Mouse (Mus musculus): ENCODE measurements around the gene Ppm1h. TPM values are rescaled to one million over a fixed set of nuclear protein-coding genes. Genes with fewer than 3 reads are reported as not detected.

Gene Ppm1h
- total and polyA plus RNA-seq, 3 experiments, result 1.2 to 1.3 (median 1.3) TPM

DNA sequence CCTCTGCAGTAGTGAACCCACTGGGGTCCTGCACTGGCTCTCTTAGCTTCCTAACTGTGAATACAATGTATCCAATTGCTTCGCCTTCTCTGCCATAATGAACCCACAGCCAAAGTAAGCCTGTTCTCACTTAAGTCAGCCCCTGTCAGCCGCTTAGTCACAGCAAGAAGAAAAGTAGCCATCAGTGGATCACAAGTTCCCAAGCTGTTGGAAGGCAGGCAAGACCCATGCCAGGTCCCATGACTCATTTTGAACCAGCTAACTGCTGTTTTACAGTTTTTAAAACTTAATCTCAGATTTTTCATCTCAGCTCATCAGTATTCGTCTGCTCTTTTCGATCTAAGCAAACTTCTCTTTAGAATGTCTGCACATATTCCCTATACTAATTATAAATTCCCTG, 61.6 kb downstream of the Ppm1h start:
- Histone ChIP-seq H3K27ac (ENCODE audit: insufficient read depth, low read depth) (no peak overlapping the region), H3K9ac (ENCODE audit: insufficient read depth, low read depth) (no peak overlapping the region)
- dilution Hi-C loops (cut with MboI; ENCODE audit: extremely low pct_ligation_motif_present, extremely low pct_unique_long_range_greater_than_20kb, low sequenced_read_pairs), result no loop called here

GRCm38 (mm10) chr10:122741191-122741590, 62.6 kb downstream of the Ppm1h start:
- no peak overlapping the region for H3K27ac ChIP-seq (ENCODE audit: insufficient read depth, low read depth)
- H3K4me3 ChIP-seq (replicated peaks in 1 of 3; ENCODE audit: low read depth in 2 of 3, low read length in 2 of 3, poor library complexity in 1 of 3), result no peak overlapping the region
- no peak for DNase-seq (ENCODE audit: extremely low read depth)
- H3K4me2 ChIP-seq (ENCODE audit: insufficient read depth, low read depth, poor library complexity, severe bottlenecking), result no peak overlapping the region
- dilution Hi-C loops (cut with MboI; ENCODE audit: extremely low pct_ligation_motif_present, extremely low pct_unique_long_range_greater_than_20kb, low sequenced_read_pairs), result no loop called here
- no peaks in the 10 kb centered on the region for H3K79me2 ChIP-seq (replicated peaks; ENCODE audit: control insufficient read depth, extremely low read depth, insufficient read depth, poor library complexity, severe bottlenecking)
- H3K4me1 ChIP-seq (ENCODE audit: control insufficient read depth in 1 of 2, insufficient read depth in 2 of 2), result peaks cover 15 to 36% of the 10 kb centered on the region in 2 experiments
- H3K36me3 ChIP-seq (replicated peaks in 1 of 2; ENCODE audit: control insufficient read depth in 1 of 2, insufficient read depth in 1 of 2, low read length in 1 of 2), result no peaks in the 10 kb centered on the region
- no peaks in the 10 kb centered on the region for H3K27me3 ChIP-seq (replicated peaks)
- H3K9me3 ChIP-seq (replicated peaks; ENCODE audit: low read length), result no peaks in the 10 kb centered on the region
- in situ Hi-C loops (cut with MboI; ENCODE audit: low pct_ligation_motif_present, low pct_unique_long_range_greater_than_20kb, low sequenced_read_pairs), result no loop called here
- no peak overlapping the region for H3K9ac ChIP-seq (ENCODE audit: insufficient read depth, low read depth)
- TF ChIP-seq TBP (conservative IDR thresholded peaks at IDR 0.05; ENCODE audit: low read depth, low read length) (no peak), MEF2A (IDR thresholded peaks at IDR 0.05; ENCODE audit: borderline replicate concordance, low read depth, low read length) (no peak), MYC (IDR thresholded peaks at IDR 0.05; ENCODE audit: low read depth, low read length) (no peak), SMC3 (IDR thresholded peaks at IDR 0.05; ENCODE audit: low read depth, low read length) (no peak), POLR2AphosphoS2 (IDR thresholded peaks at IDR 0.05; ENCODE audit: low read depth, low read length) (no peak), JUND (conservative IDR thresholded peaks at IDR 0.05; ENCODE audit: low read depth, low read length) (no peak), CHD2 (IDR thresholded peaks at IDR 0.05; ENCODE audit: low read length) (no peak), ZMIZ1 (IDR thresholded peaks at IDR 0.05; ENCODE audit: low read depth, low read length) (no peak), E2F4 (IDR thresholded peaks at IDR 0.05; ENCODE audit: insufficient replicate concordance, low read depth, low read length) (no peak), POLR2A (IDR thresholded peaks at IDR 0.05; ENCODE audit: low read depth, low read length) (no peak), ELF1 (IDR thresholded peaks at IDR 0.05; ENCODE audit: low read depth, low read length) (no peak), MXI1 (IDR thresholded peaks at IDR 0.05; ENCODE audit: low read depth, low read length) (no peak), USF1 (IDR thresholded peaks at IDR 0.05; ENCODE audit: low read depth, low read length) (no peak), GABPA (IDR thresholded peaks at IDR 0.05; ENCODE audit: insufficient replicate concordance, low read depth, low read length) (no peak), HCFC1 (IDR thresholded peaks at IDR 0.05; ENCODE audit: low read depth, low read length) (no peak), SIN3A (IDR thresholded peaks at IDR 0.05; ENCODE audit: low read length) (no peak), RAD21 (IDR thresholded peaks at IDR 0.05; ENCODE audit: low read depth, low read length) (no peak), CHD1 (IDR thresholded peaks at IDR 0.05; ENCODE audit: low read depth, low read length) (no peak), CTCF (conservative IDR thresholded peaks at IDR 0.05 in 1 of 2, IDR thresholded peaks at IDR 0.05 in 1 of 2; ENCODE audit: low read depth in 2 of 2, low read length in 2 of 2) (no peak)

More for the DNA sequence above, 61.6 kb downstream of the Ppm1h start:
- in situ Hi-C loops (cut with MboI; ENCODE audit: low pct_ligation_motif_present, low pct_unique_long_range_greater_than_20kb, low sequenced_read_pairs), result no loop called here
- DNase-seq (ENCODE audit: extremely low read depth), result no peak
- Histone ChIP-seq H3K4me3 (replicated peaks in 1 of 3; ENCODE audit: low read depth in 2 of 3, low read length in 2 of 3, poor library complexity in 1 of 3) (no peak overlapping the region), H3K4me2 (ENCODE audit: insufficient read depth, low read depth, poor library complexity, severe bottlenecking) (no peak overlapping the region), H3K9me3 (replicated peaks; ENCODE audit: low read length) (no peaks in the 10 kb centered on the region), H3K4me1 (ENCODE audit: control insufficient read depth in 1 of 2, insufficient read depth in 2 of 2) (peaks cover 15 to 38% of the 10 kb centered on the region in 2 experiments), H3K36me3 (replicated peaks in 1 of 2; ENCODE audit: control insufficient read depth in 1 of 2, insufficient read depth in 1 of 2, low read length in 1 of 2) (no peaks in the 10 kb centered on the region), H3K79me2 (replicated peaks; ENCODE audit: control insufficient read depth, extremely low read depth, insufficient read depth, poor library complexity, severe bottlenecking) (no peaks in the 10 kb centered on the region), H3K27me3 (replicated peaks) (no peaks in the 10 kb centered on the region)
- TF ChIP-seq NELFE (IDR thresholded peaks at IDR 0.05; ENCODE audit: low read depth, low read length) (no peak), MAZ (IDR thresholded peaks at IDR 0.05; ENCODE audit: low read depth, low read length) (no peak), SIN3A (IDR thresholded peaks at IDR 0.05; ENCODE audit: low read length) (no peak), BHLHE40 (IDR thresholded peaks at IDR 0.05; ENCODE audit: low read depth, low read length) (no peak), USF2 (conservative IDR thresholded peaks at IDR 0.05; ENCODE audit: low read depth, low read length) (no peak), E2F4 (IDR thresholded peaks at IDR 0.05; ENCODE audit: insufficient replicate concordance, low read depth, low read length) (no peak), TCF12 (IDR thresholded peaks at IDR 0.05; ENCODE audit: low read depth, low read length) (no peak), JUND (conservative IDR thresholded peaks at IDR 0.05; ENCODE audit: low read depth, low read length) (no peak), KAT2A (IDR thresholded peaks at IDR 0.05; ENCODE audit: insufficient replicate concordance, low read length) (no peak), RAD21 (IDR thresholded peaks at IDR 0.05; ENCODE audit: low read depth, low read length) (no peak), POLR2AphosphoS2 (IDR thresholded peaks at IDR 0.05; ENCODE audit: low read depth, low read length) (no peak), SMC3 (IDR thresholded peaks at IDR 0.05; ENCODE audit: low read depth, low read length) (no peak), CTCF (conservative IDR thresholded peaks at IDR 0.05 in 1 of 2, IDR thresholded peaks at IDR 0.05 in 1 of 2; ENCODE audit: low read depth in 2 of 2, low read length in 2 of 2) (no peak), MAFK (IDR thresholded peaks at IDR 0.05; ENCODE audit: insufficient replicate concordance, low read length) (no peak)
